Mouse (Mus musculus): ENCODE measurements around the gene Armc10.

DNA sequence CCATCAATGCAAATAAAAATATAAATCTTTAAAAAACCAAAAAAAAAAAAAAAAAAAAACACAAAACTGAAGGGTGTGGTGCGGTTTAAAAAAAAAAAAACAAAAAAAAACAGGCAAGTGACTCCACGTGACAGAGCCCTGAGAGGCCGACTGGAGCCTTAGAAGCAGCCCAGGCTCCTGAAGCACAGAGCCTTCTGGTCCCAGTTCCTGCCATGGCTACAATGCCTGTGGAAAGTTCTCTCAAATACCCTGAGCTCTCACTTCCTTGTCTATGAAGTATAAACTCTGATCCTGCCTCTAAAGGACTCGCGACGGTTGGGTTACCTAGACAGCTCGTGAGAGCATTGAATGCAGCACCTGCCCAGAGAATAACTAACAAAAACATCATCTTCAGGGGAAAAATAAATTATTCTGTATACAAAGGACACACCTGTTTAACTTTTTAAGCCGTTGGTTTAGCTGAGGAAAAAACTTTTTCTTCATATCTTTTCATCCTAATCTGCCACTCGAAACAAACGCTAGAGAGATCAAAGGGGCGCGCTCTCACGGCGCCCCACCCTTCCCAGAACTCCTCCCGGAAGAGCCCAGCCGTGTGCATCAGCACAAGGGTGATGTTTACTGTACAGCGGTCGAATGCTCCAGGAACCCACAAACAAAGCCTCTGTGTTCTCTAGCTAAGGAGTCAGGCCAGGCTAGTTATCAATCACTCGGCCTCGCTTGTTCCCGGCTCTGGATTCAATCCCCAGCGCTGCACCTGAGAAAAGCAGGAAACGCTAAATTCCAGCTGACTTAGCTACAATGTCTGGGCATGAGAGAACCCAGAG is 27.4 kb downstream of the Armc10 start:
- TF ChIP-seq CTCF (IDR thresholded peaks at IDR 0.05; ENCODE audit: low read depth, low read length) (no peak), POLR2A (IDR thresholded peaks at IDR 0.05; ENCODE audit: insufficient read depth, low read length) (no peak), EP300 (IDR thresholded peaks at IDR 0.05; ENCODE audit: insufficient read depth, low read depth, low read length) (peak; percentile 48; the same call in 1 of the 2 replicates)

Measured in ES-Bruce4 (cell line).